Mouse (Mus musculus): ENCODE measurements around the gene Pdzd2.

The Pdzd2 gene

DNA sequence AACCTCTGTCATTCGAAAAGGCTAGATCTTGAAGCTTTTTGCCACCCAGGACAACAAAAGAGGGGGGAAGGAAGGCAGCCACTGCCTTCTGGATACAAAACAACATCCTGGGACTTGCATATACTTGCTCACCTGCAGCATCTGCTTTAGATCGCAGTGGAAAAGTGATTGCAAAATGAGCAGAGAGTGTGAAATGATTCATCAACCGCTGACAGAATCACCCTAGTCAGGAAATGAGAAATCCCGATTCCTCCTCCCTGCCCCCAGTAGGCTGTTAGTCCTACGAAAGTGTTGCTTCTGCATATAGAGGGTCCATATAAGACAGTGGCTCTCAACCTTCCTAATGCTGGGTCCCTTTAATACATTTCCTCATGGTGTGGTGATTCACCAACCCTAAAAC lies 258.5 kb downstream of the Pdzd2 start:
- DNase-seq (ENCODE audit: low read depth, low spot score), result no peak

DNA sequence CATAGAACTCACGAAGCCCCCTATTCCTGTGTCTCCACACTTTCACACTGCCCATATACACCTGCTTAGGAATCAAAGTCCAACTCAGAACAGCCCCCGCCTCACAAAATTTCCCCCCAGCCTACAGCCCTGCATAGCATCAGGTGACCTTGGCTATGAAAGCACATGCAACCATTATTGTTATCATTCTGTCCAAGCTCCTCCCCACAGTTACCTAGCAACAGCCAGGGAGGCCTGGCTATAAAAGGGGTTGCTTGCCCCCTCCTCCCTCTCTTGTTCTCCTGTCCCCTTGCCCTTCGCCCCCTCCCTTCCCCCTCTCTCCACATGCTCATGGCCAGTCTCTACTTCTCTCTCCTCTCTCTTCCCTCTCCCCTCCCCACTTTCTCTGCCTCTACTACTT lies 259.4 kb downstream of the Pdzd2 start:
- no peak for DNase-seq (ENCODE audit: low read depth, low spot score)

DNA sequence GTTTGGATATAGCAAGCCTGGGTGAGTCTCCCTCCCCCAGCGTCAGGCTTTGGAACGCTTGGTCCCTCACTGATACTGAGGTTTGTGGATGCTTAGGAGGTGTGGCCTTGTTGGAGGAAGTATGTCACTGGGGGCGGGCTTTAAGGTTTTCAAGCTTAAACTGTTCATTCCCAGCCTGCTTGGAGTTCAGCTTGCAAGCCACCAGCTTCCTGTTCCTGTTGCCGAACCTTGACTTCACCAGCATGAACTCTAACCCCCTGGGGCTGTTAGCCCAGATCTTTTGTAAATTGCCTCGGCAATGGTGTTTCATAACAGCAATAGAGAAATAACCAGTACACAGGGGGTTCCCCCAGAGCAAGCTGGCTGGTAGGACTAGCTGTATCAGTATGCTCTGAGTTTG lies 260.4 kb downstream of the Pdzd2 start:
- peak; percentile 53 for DNase-seq (ENCODE audit: low read depth, low spot score)

DNA sequence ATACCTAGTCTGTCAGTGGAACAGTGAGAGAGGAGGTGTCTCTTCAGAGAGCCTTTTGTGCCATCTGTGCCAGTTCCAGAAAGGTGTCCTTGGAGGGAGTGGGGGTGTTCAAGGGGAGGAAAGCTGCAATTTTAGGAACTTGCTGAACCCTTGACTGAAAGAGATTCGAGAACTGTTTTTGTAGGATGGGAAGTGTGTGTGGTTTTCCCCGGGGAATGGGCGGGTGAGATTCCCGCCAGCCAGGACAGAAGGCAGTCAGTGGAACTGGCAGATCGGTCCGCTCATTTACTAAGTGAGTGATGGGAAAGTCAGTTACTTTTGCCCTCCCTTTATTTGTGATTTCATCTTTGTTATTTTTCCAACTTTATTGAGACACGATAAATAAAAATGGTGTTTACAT lies 266.1 kb downstream of the Pdzd2 start:
- DNase-seq (ENCODE audit: low read depth, low spot score), result peak; percentile 46

DNA sequence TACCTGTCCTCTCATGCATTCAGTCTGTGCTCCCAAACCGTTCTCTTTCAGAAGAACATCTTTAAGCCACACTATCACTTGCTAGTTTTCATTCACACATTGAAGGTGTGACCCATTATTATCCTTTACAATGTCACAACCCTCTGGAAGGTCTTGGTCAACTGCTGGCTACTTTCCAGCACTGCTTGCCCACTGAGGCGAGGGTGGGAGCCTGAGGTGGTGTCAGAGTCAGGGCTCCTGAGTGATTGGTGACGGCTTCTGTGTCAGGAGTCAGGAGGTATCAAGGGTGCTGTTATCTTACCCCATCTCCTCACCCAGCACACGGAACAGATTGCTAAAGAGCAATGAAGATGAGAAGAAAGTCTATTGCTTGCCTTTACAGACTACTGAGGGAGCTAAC lies 267.1 kb downstream of the Pdzd2 start:
- no peak for DNase-seq (ENCODE audit: low read depth, low spot score)

DNA sequence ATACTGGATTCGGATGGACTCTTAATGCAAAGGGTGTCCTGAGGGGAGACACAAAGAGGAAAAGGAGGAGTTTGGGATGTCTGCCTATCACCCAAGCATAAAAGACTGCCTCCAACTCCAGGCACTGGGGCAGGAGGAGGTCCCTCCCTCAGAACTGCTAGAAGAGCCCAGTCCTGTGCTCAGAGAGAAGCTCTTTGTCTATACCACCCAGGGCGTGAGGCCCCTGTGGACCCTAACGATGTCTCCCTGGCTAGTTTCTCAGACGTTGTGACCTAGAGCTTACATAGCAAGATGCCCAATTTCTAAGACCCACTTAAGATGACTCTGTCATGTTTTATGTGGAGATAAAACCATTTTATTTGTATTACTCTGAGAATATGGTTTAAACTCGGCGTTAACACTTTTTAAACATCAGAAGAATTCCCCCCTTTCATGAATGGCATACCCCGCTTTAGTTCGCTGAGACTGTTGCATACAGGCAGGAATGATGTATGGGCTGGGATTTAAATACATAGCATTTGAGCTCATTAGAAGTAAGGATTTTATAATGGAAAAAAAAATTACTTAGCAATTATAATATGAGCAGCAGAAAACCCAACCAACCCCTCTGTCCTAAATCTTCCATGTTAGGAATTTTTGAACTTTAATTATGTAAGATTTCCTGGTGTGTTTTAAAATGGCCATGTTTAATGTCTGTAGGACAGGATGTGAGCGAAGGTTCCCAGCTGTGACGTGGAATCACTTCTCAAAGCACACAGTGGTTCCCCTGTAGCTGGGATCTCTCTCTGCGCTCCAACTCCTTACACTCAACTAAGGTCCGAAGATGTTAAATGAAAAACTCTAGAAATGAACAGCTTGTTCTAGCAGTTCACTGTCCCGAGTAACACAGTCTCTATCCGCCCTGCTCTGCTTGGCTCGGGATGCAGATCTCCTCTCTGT lies 268.6 kb downstream of the Pdzd2 start:
- no peak for DNase-seq (ENCODE audit: low read depth, low spot score)

DNA sequence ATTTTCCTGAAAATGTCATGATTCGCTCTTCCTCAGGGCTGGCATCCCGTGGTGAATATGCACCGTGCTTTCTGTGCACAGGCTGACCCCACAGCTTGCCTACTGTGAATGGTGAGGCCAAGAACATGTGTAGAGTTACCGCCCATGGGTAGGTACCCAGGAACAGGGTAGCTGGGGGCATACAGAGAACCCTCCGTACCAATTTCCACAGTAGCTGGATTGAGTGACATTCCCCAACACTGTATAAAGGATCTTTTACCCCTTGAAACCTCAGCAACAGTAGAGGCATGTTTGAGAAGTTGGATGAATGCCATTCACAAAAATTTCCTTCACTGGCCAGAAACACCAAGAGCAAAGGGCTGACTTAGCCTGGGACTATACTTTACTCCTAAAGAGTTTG lies 271.1 kb downstream of the Pdzd2 start:
- DNase-seq (ENCODE audit: low read depth, low spot score), result no peak

DNA sequence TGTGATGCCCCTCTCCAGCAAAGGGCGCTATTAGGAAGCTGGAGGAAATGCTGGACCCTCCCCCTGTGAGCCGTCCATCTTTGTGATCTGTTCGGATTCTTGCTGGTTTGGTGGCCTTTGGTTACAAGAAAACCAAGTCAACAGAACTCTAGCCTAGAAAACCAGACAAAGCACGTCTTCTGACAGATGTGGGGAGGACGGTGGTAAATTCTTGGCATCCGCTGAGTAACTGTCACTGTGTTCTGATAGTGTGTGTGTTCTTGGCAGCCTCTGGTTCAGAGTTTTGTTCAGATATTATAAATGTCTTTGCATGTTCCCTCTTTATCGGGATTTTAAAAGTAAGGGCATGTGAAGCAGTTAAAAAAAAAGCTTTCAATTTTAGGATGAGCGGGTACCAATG lies 274.0 kb downstream of the Pdzd2 start:
- no peak for DNase-seq (ENCODE audit: low read depth, low spot score)

DNA sequence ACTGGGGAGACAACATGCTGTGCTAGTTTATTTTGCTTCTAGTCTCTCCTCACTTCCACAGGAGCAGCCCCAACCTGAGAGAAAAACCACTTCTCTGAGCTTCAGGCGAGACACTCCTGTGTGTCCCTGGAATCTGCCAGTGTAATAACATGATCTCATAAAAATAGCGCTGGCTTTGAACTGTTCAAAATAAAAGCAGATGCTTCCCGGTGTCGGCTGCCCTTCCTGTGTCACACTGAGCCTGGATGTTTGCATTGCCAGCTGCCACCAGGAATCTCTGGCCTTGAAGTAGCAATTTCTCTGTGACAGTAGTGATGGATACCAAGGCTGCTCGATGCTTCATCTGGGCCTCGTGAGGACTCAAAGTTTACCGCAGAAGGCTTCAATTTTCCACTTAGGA lies 282.9 kb downstream of the Pdzd2 start:
- DNase-seq (ENCODE audit: low read depth, low spot score), result no peak

DNA sequence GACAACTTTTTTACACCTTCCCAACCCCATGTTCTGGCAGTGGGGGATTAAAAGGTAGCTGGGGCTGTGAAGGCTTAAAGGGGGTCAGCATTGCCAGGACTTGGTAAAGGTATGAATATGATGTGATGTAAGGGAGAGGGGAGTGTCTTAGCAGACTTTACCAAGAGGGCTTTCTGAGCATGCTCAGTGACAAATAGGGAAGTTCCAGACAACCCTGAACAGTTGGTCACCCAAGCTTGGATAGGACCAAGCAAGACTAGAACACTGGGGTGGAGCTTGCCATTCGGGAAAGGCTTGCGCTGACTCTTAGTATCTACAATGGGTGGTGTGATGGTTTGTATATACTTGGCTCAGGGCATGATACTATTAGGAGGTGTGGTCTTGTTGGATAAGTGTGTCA lies 286.4 kb downstream of the Pdzd2 start:
- no peak for DNase-seq (ENCODE audit: low read depth, low spot score)

DNA sequence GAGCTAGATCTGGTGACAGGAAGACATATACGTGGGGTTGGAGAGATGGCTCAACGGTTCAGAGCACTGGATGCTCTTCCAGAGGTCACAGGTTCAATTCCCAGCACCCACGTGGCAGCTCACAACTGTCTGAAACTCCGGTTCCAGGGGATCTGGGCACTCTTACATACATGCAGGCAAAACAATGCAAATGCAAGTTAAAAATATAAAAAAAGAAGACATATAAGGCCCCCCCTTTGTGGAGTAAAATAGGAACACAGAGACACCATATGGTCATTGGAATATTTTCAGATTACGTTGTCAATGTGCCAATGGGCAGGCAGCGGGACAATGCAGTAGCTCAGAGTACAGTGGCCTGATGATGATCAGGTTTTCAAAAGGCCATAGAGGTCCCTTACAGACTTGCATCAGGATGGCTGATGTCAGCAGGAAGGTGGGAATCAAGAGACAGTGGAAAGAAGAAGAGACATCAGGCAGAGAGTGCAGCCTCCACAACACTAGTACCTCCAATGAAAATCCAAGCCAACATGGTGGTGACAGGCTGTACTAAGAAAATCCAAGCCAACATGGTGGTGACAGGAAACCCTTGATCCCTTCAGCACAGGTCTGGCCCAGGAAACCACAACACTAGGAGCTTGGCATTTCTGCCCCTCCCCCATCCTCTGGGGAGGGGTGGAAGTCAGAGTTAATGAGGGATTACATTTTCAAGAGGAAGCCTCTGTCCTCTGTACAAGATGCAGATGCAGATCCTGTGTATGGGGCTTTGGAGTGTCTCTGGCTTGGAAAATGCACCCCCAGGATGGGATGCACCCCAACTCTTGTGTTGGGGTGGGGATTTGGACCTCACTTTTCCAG lies 287.4 kb downstream of the Pdzd2 start:
- DNase-seq (ENCODE audit: low read depth, low spot score), result no peak

DNA sequence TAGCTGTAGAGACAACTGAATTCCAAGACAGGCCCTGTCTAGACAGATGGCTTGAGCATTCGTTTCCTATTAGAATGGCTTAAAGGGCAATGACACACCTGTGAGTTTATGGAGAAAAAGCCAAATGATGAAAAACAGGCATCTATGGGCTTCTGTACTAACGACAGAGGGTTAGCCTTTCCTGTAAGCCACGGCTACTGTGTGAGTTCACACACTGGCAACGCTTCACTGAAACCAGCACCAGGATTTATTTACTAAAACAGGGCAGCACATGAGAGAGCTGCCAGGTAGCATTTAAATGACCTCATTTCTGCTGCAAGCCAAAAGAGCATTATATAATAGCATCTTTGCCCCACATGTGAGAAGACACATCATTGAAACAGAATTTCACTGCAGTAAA lies 288.3 kb downstream of the Pdzd2 start:
- peak; percentile 72 for DNase-seq (ENCODE audit: low read depth, low spot score)

DNA sequence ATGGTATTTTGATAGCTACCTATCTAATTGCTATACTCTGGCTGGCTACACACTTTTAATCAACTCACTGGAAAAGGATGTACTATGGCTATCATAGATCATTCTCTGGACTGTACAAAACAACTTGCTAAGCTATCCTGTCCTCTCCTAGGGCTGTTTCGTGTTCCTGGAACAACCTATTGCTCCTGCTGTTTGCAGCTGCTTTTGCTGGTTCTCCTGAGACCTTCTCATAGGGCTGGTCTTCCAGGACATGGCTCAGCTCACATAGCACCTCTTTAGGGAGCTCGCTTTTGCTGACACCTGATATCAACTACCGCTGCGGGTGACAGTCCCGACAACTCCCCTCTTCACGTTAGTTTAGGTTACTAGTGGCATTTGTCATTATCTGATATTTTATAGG lies 288.9 kb downstream of the Pdzd2 start:
- DNase-seq (ENCODE audit: low read depth, low spot score), result no peak

DNA sequence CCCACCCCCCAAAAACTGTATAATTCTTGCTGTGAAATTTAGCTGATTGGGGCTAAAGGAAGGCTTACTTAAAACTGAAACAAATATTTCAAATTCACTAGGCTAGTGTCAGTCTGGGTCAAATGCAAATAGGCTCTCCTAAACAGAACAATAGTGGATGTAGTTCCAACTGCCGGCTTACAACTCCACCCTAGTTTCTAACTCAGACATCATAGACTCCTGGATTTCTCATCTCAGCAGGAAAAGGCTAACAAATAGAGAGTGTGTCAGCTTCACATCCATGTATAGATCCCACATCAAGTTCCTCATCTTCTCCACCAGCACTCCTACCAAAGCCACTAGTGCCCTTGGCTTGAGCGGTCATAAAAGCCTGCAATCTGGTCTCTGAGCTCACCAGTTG lies 290.4 kb downstream of the Pdzd2 start:
- no peak for DNase-seq (ENCODE audit: low read depth, low spot score)

DNA sequence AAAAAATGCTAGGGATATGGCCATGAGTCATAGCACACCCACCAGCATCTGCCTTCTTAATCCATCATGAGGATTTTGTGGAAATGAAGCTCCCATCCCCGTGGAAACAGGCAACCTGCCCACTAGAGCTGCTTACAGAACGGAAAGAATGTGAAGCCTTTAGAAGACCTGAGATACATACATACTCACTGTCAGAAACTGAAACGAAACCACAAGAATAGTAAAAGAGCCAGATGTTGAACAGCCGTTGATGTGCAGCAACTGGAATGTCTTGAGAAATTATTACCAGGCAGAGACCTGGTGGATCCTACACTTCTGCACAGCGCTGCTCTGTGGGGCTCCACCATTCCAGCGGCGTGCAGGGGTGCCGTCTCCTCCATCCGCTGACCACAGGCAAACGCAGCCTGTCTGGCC lies 292.7 kb downstream of the Pdzd2 start:
- no peak for DNase-seq (ENCODE audit: low read depth, low spot score)

DNA sequence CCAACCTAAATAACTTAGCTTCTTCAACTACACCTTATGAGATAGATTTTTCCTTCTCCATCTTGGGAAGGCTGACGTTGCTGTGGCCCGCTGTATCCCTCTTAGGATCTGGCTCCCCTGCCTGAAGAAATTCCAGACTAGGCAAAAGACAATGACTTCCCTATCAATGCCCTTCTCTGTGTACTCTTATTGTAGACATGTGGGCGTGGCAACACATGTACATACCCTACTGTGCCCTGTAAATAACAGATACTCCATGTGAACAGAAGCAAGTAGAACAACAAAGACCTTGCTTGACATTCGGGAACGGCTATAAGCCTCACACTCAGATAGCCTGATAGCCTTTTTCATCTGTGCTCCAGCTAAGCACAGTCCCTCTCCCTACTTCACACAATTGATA lies 295.2 kb downstream of the Pdzd2 start:
- no peak for DNase-seq (ENCODE audit: low read depth, low spot score)

DNA sequence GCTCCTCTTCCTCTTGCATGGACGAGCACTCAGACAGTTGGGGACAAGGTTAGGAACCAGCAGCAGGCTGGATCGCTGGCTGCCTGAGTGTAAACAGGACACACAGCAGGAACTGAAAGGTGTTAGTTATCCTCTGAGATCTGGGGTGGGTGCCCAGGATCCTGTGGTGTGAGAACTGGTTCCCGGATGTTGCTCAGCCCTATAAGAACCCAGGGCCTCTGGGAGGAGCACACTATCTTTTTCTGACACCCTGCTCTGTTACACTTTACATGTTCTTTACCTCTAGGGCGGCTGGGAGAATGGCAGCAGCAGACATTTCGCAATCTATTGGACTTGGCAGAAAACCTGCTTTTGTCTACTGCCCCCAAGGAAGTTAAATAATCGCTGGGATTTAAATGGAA lies 300.4 kb downstream of the Pdzd2 start:
- DNase-seq (ENCODE audit: low read depth, low spot score), result no peak

DNA sequence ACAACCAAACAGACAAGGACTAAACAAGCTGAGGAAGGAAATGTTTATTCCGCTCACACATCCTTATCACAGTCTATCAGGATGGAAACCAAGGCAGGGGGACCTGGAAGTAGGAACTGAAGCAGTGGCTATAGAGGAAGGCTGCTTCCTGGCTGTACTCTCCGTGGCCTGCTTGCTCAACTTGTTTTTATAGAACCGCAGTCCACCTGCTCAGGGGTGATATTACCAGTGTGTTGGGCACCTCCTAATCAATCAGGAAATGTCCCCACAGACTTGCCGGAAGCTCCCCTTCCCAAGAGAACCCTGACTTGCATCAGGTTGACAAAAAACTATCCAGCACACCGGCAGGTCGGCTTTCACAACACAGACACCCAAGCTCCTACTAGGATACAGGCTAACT lies 301.0 kb downstream of the Pdzd2 start:
- DNase-seq (ENCODE audit: low read depth, low spot score), result no peak

DNA sequence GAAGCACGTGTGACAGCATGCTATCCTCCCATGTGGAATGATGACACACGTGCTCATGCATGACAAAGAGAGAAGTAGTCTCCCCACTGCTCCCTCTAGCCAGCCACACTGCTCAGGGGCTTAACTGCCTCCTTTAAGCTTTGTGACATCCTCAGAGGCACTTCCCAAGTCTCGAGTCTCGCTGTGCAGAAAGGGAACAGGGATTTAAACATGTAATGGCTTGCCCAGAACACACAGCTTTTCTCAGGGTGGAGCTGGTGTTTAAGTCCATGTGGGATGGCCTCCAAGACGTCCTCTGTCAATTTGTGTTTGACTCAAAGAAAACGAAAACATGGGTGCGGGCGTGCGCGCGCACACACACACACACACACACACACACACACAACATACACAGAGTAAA lies 301.6 kb downstream of the Pdzd2 start:
- no peak for DNase-seq (ENCODE audit: low read depth, low spot score)

DNA sequence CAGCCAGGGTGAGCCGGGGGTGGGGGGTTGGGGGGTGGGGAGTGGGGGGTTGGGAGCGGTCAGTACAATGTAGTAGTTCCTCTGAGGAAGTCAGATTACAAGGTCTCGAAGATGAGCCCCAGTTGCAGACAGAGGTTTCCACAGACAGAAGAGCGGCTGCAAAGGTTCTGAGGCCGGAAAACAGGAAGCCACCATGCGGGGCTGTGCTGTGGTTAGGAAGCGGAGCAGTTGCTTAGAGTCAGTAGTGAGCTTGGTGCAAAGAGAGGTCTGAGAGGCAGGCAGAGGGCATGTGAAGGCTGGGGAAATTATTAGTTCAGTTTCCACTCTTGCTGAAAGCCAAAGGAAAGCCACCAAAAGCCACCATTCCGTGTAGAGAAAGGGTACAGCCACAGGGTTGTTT lies 303.8 kb downstream of the Pdzd2 start:
- no peak for DNase-seq (ENCODE audit: low read depth, low spot score)

DNA sequence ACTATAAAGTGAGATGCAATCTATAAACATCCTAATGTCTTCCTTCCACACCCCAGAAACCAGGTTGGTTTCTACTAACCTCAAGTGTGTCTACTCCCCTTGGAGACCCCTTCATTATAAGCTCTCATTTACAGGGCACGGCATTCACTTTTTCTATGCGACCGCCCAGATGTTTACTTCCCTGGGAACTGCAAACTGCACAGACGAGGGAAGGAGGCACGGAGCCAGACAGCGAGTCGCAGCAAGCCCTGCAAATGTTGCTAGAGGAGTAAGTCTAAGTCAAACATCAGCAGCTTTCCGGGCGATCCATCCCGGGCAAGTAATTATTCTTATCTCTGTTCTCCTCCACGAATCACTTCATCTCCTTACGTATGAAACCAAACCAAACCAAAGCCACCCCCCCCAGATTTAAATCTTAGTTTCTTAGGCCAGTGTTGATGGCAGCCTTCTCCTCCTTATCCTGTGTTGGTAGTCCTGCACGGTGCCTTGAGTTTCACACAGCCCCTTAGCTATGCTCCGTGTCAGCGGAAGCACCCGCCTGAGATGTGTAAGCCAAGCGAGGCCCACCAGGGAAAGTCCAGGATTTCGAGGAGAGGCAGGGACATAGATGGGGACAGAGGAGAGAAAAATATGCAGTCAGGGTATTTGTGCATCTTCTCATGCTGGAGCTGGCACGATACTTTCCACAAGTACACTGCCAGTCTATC lies 305.7 kb downstream of the Pdzd2 start:
- no peak for DNase-seq (ENCODE audit: low read depth, low spot score)

DNA sequence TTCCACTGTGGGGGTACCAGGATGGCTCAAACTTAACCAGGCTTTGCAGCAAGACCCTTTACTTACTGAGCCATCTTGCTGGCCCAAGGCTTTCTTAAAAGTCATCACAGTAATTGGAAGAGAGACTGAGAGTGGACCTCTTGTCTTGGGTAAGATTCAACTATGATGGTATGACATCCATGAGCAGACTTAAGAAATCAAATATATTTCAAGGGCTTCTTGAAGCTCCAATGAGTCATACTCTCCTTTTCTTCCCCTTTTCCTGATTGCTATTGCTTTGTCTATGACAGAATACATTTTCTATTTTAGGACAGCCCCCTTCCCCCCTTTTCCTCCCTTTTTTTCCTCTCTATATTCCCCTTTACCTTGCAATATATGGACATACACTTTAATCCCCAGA lies 306.8 kb downstream of the Pdzd2 start:
- no peak for DNase-seq (ENCODE audit: low read depth, low spot score)

All from skeletal muscle tissue, adult 2 months (tissue).